Mouse (Mus musculus) adrenal gland, postnatal 4 days (tissue): ENCODE measurements at regions not wholly inside any gene's neighbourhood (a gene's known extent, or its start where the extent isn't known, plus 50 kb on each side); places are given as distances from the start of the nearest gene placed in this dataset.

Experiments used
- DNase-seq, 2 experiments: peaks; one replicate each; pipeline ENCODE4 v3.0.0; 2021 to 2022; ENCODE audit warnings: low spot score in 2 of 2, mixed read lengths in 2 of 2

DNA sequence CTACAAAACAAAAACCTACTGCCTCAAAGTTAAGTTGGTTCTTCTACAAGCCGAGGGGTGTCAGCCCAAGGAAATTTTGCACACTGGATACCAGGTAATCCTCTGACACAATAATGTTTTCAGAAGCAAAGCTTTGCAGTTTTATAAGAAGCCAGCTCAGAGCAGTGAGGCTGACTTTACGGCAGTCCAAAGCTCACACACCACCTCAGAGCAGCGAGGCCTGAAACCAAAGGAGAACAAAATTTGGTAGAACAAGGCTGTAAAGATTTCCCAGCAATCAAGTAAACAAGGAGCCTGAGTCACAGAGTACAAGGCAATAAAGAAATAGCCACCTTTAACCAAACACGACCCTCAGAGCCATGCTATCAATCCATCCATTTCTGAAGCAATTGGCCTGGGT is 230.1 kb upstream of the Klf4 start:
- no peak for DNase-seq

- no peak for DNase-seq
These were observed 225.1 kb upstream of the Klf4 start for GRCm38 (mm10) chr4:55757148-55757927.

GRCm38 (mm10) chr4:55749949-55750600 is 217.8 kb upstream of the Klf4 start:
- no peak for DNase-seq

GRCm38 (mm10) chr4:55741355-55741754 is 209.1 kb upstream of the Klf4 start:
- no peak for DNase-seq

GRCm38 (mm10) chr4:55740062-55740461 is 207.8 kb upstream of the Klf4 start:
- DNase-seq = no peak

- no peak for DNase-seq
These were observed 206.4 kb upstream of the Klf4 start for GRCm38 (mm10) chr4:55738714-55739113.

- DNase-seq = no peak
These were observed 203.2 kb upstream of the Klf4 start for GRCm38 (mm10) chr4:55735453-55735852.

- DNase-seq = no peak
These were observed 202.1 kb upstream of the Klf4 start for GRCm38 (mm10) chr4:55734331-55734730.

GRCm38 (mm10) chr4:55733223-55733622 is 201.0 kb upstream of the Klf4 start:
- DNase-seq = no peak

- DNase-seq = no peak
These were observed 199.7 kb upstream of the Klf4 start for GRCm38 (mm10) chr4:55732006-55732405.

GRCm38 (mm10) chr4:55730266-55730665 is 198.0 kb upstream of the Klf4 start:
- no peak for DNase-seq

DNA sequence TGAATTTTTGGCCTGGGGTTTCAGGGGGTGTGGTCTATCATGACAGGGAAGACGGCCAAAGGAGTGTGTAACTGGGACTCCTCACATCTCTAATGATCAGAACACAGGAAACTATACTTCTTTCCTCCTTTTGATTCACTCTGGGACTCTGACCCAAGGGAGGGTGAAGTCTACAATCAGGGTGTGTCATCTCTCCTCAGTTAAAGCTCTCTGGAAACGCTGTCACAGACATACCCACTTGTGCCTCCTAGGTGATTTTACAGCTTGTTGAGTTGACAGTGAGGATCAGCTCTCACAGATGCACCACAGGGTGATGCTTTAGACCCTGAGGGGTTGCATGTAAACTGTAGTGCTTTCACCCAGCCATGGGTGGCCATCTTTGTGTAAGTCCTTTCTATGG is 194.9 kb upstream of the Klf4 start:
- DNase-seq = no peak

DNA sequence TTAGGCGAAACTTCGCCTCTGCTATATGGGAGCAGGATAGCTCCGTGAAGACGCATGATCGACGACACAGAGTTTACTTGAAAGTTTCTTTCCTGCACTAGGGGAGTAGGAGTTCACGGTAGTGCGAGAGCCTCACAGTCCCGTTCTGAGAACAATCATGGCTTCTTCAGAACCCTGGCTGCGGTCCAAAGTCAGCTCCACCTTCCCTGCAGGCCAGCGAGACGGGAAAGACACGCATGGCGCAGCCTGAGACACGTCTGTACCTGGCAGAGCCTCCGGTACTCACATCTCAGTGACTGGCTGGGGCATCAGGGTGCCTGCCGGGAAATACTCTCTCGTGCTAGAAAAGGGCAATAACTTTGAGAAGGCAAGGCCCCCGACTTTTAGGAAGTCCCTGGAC is 193.8 kb upstream of the Klf4 start:
- no peak for DNase-seq

- DNase-seq = no peak
These were observed 192.0 kb upstream of the Klf4 start for GRCm38 (mm10) chr4:55724286-55724685.

DNA sequence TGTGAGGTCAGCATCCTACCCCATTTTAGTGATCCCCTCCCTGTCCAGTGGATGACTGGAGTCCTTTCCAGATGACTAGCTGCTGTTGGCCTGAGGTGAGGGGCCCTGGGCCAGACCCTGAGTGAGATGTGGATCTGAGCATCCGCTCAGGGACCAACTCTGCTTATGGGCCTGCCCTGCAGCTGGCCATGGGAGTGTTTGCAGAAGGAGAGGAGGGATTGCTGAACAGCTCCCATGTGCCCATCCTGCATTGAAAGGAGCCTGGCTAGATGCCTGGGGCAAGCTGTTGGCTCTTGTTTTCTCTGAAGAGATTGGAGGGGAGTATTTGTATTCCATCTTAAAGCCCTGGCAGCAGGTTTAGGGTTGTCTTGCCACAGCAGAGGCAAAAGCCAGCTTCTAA is 190.9 kb upstream of the Klf4 start:
- no peak for DNase-seq

GRCm38 (mm10) chr4:55722388-55722787 is 190.1 kb upstream of the Klf4 start:
- no peak for DNase-seq

- DNase-seq = no peak
These were observed 189.6 kb upstream of the Klf4 start for GRCm38 (mm10) chr4:55721834-55722233.

DNA sequence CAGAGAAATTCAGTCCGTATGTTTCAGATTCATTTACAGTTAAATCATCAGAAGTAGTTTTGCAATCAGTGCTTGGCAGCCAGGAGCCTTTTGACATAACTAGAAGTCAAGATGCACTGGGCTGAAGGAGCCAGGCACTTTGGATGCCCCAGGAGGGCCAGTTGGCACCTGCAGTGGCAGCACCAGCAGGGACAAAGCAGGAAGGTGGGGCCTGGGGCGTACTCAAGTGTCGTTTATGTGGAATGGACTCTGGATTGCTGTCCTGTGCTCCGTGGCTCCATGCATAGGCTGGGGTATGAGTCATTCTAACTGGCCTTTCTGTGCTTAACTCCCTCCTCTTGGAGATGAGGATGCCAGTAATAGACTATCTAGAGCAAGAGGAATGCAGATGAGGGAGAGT is 186.2 kb upstream of the Klf4 start:
- no peak for DNase-seq

DNA sequence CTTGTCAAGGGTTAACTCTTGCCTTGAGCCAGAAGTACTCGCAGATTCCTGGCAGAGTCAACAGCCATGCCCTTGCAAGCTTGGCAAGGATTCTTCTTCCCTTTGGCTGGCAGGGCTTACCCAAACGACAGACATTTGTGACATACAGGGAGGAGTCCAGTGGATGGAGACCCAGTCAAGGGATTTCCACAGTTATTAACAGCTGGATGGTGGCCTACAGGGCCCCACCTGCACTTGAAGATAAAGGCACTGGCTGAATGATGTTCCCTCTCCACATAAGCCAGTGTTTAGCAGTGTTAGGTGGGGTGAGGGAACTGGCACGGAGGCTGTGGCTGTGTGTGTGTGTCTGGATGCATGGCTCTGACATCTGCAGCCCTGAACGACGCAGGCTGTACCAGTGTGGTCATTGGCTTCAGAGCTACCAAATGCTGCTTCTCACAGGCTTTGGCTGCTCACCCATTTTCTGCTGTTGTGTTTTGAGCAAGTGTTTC is 183.9 kb upstream of the Klf4 start:
- peak in 1 of 2 experiments; percentile 27 for DNase-seq

- no peak for DNase-seq
These were observed 179.5 kb upstream of the Klf4 start for GRCm38 (mm10) chr4:55711500-55712341.

DNA sequence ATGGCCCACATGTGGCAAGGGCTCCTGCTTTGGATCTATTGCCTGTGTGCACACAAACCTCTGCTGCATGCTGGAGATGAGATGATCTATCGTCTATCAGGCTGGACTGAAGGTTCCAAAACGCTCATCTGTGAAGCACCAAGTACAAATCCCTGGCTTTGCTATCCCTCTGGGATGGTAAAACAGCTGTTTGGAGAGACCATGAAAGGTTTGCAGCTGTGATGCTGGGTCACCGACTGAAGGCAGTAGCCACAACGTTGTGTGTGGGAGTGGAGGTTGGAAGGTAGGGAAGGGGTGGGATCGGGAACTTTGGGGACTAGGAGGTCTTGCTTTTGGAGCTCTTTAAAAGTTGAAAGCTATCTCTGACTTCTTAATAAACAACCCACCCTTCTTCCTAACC is 178.2 kb upstream of the Klf4 start:
- no peak for DNase-seq

DNA sequence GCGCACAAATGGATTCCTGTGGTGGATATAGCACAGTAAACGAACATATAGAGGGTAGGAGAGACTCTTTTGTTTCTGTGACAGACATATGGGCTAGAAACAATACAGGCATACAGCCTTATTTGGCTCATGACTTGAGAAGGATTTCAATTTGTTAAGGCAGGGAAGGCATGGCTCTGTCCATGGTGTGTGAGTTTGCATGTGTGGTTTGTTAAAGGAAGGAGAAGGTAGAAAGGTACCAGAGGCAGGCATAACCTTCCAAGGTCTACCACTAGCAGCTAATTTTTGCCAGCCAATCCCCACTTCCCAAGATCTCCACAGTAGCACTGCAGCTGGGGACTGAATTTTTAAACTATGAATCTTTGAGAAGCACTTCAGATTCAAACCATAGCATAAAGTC is 176.5 kb upstream of the Klf4 start:
- no peak for DNase-seq
